Mouse (Mus musculus): ENCODE measurements around the gene Nkiras1. TPM values are rescaled to one million over a fixed set of nuclear protein-coding genes. Genes with fewer than 3 reads are reported as not detected.

The Nkiras1 gene
- total RNA-seq, 4 experiments from 2014 or later: 81.8 to 98.4 (median 95.8) TPM

Other genes with a start within 250 kb of the Nkiras1 start
- 100 to 1,000 TPM in 2 of 4 experiments, 10 to 100 TPM in 2; 95.3 to 114 (median 105) TPM for gene Nr1d2, start 32.0 kb upstream of the Nkiras1 start, total RNA-seq (2022)
- gene Rpl15, start 255 bp downstream of the Nkiras1 start, total RNA-seq (2022): 100 to 1,000 TPM; 388 to 418 (median 397) TPM
- gene Ube2e1, start 60.7 kb downstream of the Nkiras1 start, total RNA-seq (2022): 100 to 1,000 TPM; 111 to 132 (median 115) TPM

Data from left cerebral cortex, adult 8-10 months (tissue).